ENCODE assay signal across 26 mouse cellular contexts in genomic region chr7:35589485-35589884, GRCm38 (mm10). TPM values are rescaled to one million over a fixed set of nuclear protein-coding genes. Genes with fewer than 3 reads are reported as not detected.
DNase-seq lines count a peak whose midpoint lies in the region; ATAC-seq and TF ChIP-seq lines count a peak whose summit lies in the region.
"Had no signal": no experiment of that assay in that cellular context is flagged by ENCODE, and none has a peak within 500 bp of the region (broad histone marks: within the 10 kb centered on the region; RNA-seq: fewer than 3 reads in every experiment).

No protein-coding gene starts in this region.

- TF ChIP-seq RAD21 in MEL (IDR thresholded peaks at IDR 0.05; ENCODE audit: low read depth, low read length): no peak

- peaks cover 37% of the 10 kb centered on the region for H3K4me1 ChIP-seq in forebrain, embryonic 16.5 days (replicated peaks; ENCODE audit: control insufficient read depth, insufficient read depth, low read length)
- H3K4me1 ChIP-seq in forebrain, embryonic 11.5 days (replicated peaks; ENCODE audit: control insufficient read depth, insufficient read depth, low read length): peaks cover 7% of the 10 kb centered on the region; the same call in 1 of the 2 replicates
- peaks cover 12 to 31% of the 10 kb centered on the region in 2 experiments for H3K4me1 ChIP-seq in MEL (ENCODE audit: control insufficient read depth in 1 of 2, insufficient read depth in 2 of 2, low read length in 2 of 2)
- peaks cover 33% of the 10 kb centered on the region for H3K4me1 ChIP-seq in liver, embryonic 11.5 days (replicated peaks; ENCODE audit: control insufficient read depth, insufficient read depth, low read length)
- peaks cover 29% of the 10 kb centered on the region for H3K4me1 ChIP-seq in liver, postnatal 0 days (ENCODE audit: insufficient read depth)

- H3K4me3 ChIP-seq in forebrain, embryonic 16.5 days (replicated peaks; ENCODE audit: low read length): no peak overlapping the region
- no peak overlapping the region for H3K4me3 ChIP-seq in forebrain, embryonic 11.5 days (ENCODE audit: low read depth, low read length)
- H3K4me3 ChIP-seq in MEL (ENCODE audit: control insufficient read depth in 1 of 2, insufficient read depth in 1 of 2, low read depth in 2 of 2, low read length in 2 of 2): peak overlapping the region; percentile 15 to 40; a peak in 3 of 4 replicates
- no peak overlapping the region for H3K4me3 ChIP-seq in liver, embryonic 11.5 days (ENCODE audit: low read depth, low read length)
- no peak overlapping the region for H3K4me3 ChIP-seq in liver, postnatal 0 days (ENCODE audit: low read depth, low read length)
- H3K4me3 ChIP-seq: embryonic facial prominence, embryonic 10.5 days; forebrain, embryonic 13.5 days; heart, embryonic 12.5 days had no signal

- no peak for ATAC-seq in forebrain, embryonic 16.5 days
- ATAC-seq in forebrain, embryonic 11.5 days (replicated peaks; ENCODE audit: low FRiP score): no peak
- ATAC-seq in liver, embryonic 11.5 days (replicated peaks; ENCODE audit: low FRiP score): no peak
- ATAC-seq in liver, postnatal 0 days: no peak
- ATAC-seq in cerebellum, adult (ENCODE audit: insufficient number of reproducible peaks, low FRiP score, low TSS enrichment): no peak
- ATAC-seq: forebrain, embryonic 13.5 days; hindbrain, postnatal 0 days; intestine, postnatal 0 days had no signal

- peaks cover 31% of the 10 kb centered on the region for H3K79me2 ChIP-seq in MEL (ENCODE audit: control insufficient read depth, insufficient read depth, low read length, poor library complexity)

- 79% methylated on average over 6 of the region's 7 CpGs for WGBS in forebrain, embryonic 16.5 days
- 82% methylated on average over 7 of the region's 7 CpGs for WGBS in forebrain, embryonic 11.5 days
- WGBS in liver, embryonic 11.5 days: 57% methylated on average over 7 of the region's 7 CpGs
- WGBS in liver, postnatal 0 days (ENCODE audit: insufficient replicate concordance): 56% methylated on average over 6 of the region's 7 CpGs

- H3K27ac ChIP-seq in forebrain, embryonic 16.5 days (ENCODE audit: low read length): peak overlapping the region; percentile 44; the same call in 1 of the 2 replicates
- H3K27ac ChIP-seq in forebrain, embryonic 11.5 days (ENCODE audit: low read depth, low read length): no peak overlapping the region
- peak overlapping the region; percentile 78 for H3K27ac ChIP-seq in MEL (ENCODE audit: control insufficient read depth, low read depth, low read length)
- H3K27ac ChIP-seq in liver, embryonic 11.5 days (ENCODE audit: low read depth, low read length): peak overlapping the region; percentile 16
- H3K27ac ChIP-seq in liver, postnatal 0 days (ENCODE audit: low read depth): no peak overlapping the region
- H3K27ac ChIP-seq: embryonic facial prominence, embryonic 10.5 days; forebrain, embryonic 13.5 days; hindbrain, postnatal 0 days had no signal

- no peak for TF ChIP-seq POLR2A in MEL (IDR thresholded peaks at IDR 0.05; ENCODE audit: control insufficient read depth in 1 of 2, insufficient read depth in 1 of 2, low read depth in 1 of 2, low read length in 2 of 2, poor library complexity in 1 of 2)

- peak in 2 of 3 experiments; percentile 38 to 62; a peak in 4 of 6 replicates for TF ChIP-seq CTCF in MEL (IDR thresholded peaks at IDR 0.05 in 2 of 3, conservative IDR thresholded peaks at IDR 0.05 in 1 of 3; ENCODE audit: control insufficient read depth in 1 of 3, insufficient read depth in 1 of 3, low read depth in 2 of 3, low read length in 3 of 3, poor library complexity in 1 of 3, severe bottlenecking in 1 of 3)
- TF ChIP-seq CTCF in liver, postnatal 0 days (IDR thresholded peaks at IDR 0.05; ENCODE audit: low read depth): 0 out of 2 replicates have a peak, but pooled peaks have one; percentile 6

- no peak overlapping the region for H3K9ac ChIP-seq in forebrain, embryonic 16.5 days (replicated peaks; ENCODE audit: low read depth, low read length)
- no peak overlapping the region for H3K9ac ChIP-seq in forebrain, embryonic 11.5 days (ENCODE audit: low read length)
- H3K9ac ChIP-seq in MEL (ENCODE audit: control insufficient read depth, low read depth, low read length, poor library complexity, severe bottlenecking): peak overlapping the region; percentile 53
- no peak overlapping the region for H3K9ac ChIP-seq in liver, embryonic 11.5 days (ENCODE audit: low read depth, low read length)
- no peak overlapping the region; the same call in 1 of the 2 replicates for H3K9ac ChIP-seq in liver, postnatal 0 days (replicated peaks)
- H3K9ac ChIP-seq: forebrain, embryonic 13.5 days; heart, embryonic 12.5 days had no signal

- no peak overlapping the region for H3K4me2 ChIP-seq in forebrain, embryonic 16.5 days (ENCODE audit: low read length)
- H3K4me2 ChIP-seq in forebrain, embryonic 11.5 days (ENCODE audit: low read depth, low read length, severe bottlenecking): no peak overlapping the region
- H3K4me2 ChIP-seq in liver, embryonic 11.5 days: peak overlapping the region; percentile 100
- peak overlapping the region; percentile 56 for H3K4me2 ChIP-seq in liver, postnatal 0 days (ENCODE audit: low read depth, low read length)
- H3K4me2 ChIP-seq: forebrain, embryonic 13.5 days; heart, embryonic 12.5 days; midbrain, embryonic 11.5 days had no signal

- H3K27me3 ChIP-seq in forebrain, embryonic 16.5 days (replicated peaks; ENCODE audit: control insufficient read depth, insufficient read depth, low read length): peaks cover 6% of the 10 kb centered on the region
- peaks cover 8% of the 10 kb centered on the region for H3K27me3 ChIP-seq in forebrain, embryonic 11.5 days (ENCODE audit: control insufficient read depth, insufficient read depth, low read length)
- H3K27me3 ChIP-seq in MEL (ENCODE audit: control insufficient read depth in 1 of 2, insufficient read depth in 2 of 2, low read length in 2 of 2): no peaks in the 10 kb centered on the region
- H3K27me3 ChIP-seq in liver, embryonic 11.5 days (replicated peaks; ENCODE audit: control insufficient read depth, insufficient read depth, low read length): peaks cover 7% of the 10 kb centered on the region
- H3K27me3 ChIP-seq in liver, postnatal 0 days (ENCODE audit: insufficient read depth, low read length): peaks cover 9% of the 10 kb centered on the region

- no peaks in the 10 kb centered on the region for H3K9me3 ChIP-seq in forebrain, embryonic 16.5 days (ENCODE audit: control insufficient read depth, low read length)
- H3K9me3 ChIP-seq in forebrain, embryonic 11.5 days (ENCODE audit: control insufficient read depth, low read length): no peaks in the 10 kb centered on the region
- no peaks in the 10 kb centered on the region for H3K9me3 ChIP-seq in MEL (replicated peaks; ENCODE audit: insufficient read depth, low read length)
- H3K9me3 ChIP-seq in liver, embryonic 11.5 days (ENCODE audit: control insufficient read depth, low read length): no peaks in the 10 kb centered on the region
- no peaks in the 10 kb centered on the region for H3K9me3 ChIP-seq in liver, postnatal 0 days (ENCODE audit: low read length)
- H3K9me3 ChIP-seq: embryonic facial prominence, embryonic 10.5 days; forebrain, embryonic 13.5 days; heart, embryonic 12.5 days had no signal

- DNase-seq in forebrain, embryonic 11.5 days (ENCODE audit: low spot score): no peak
- DNase-seq in MEL (ENCODE audit: low read depth, low spot score): peak; percentile 76
- DNase-seq in liver, embryonic 11.5 days (ENCODE audit: low spot score): no peak
- no peak for DNase-seq in liver, postnatal 0 days
- no peak for DNase-seq in adrenal gland, postnatal 36 days
- DNase-seq: adrenal gland, postnatal 25 days; cerebellum, adult 11 months; cerebellum, postnatal 10 days; gastrocnemius, postnatal 14 days; heart, adult 11 months; heart, postnatal 10 days; kidney, postnatal 25 days; layer of hippocampus, adult 9-11 months; lung, adult 2 months; lung, postnatal 14 days had no signal

- TF ChIP-seq EP300 in MEL (IDR thresholded peaks at IDR 0.05; ENCODE audit: low read depth in 1 of 2, low read length in 2 of 2): no peak
- TF ChIP-seq EP300 in liver, postnatal 0 days (IDR thresholded peaks at IDR 0.05; ENCODE audit: low read depth): no peak

- H3K36me3 ChIP-seq in forebrain, embryonic 16.5 days (ENCODE audit: control insufficient read depth, insufficient read depth): peaks cover 12% of the 10 kb centered on the region
- no peaks in the 10 kb centered on the region for H3K36me3 ChIP-seq in forebrain, embryonic 11.5 days (ENCODE audit: control insufficient read depth, insufficient read depth, low read length)
- peaks cover 2 to 23% of the 10 kb centered on the region in 2 experiments; a peak in 2 of 4 replicates for H3K36me3 ChIP-seq in MEL (ENCODE audit: control insufficient read depth in 1 of 2, insufficient read depth in 2 of 2, low read length in 2 of 2)
- H3K36me3 ChIP-seq in liver, embryonic 11.5 days (ENCODE audit: control insufficient read depth, insufficient read depth, low read length): peaks cover 23% of the 10 kb centered on the region
- peaks cover 19% of the 10 kb centered on the region for H3K36me3 ChIP-seq in liver, postnatal 0 days (replicated peaks; ENCODE audit: insufficient read depth, low read length)

RNA-seq across cellular contexts. Expression of gene Ankrd27, which starts 3.4 kb away (rescaled TPM):
- polyA plus RNA-seq in forebrain, embryonic 16.5 days (2015; fragmentation: Nextera tagmentation; extraction: Ambion mirVana): 35.7 and 38.9 TPM in 2 replicates
- polyA plus RNA-seq in forebrain, embryonic 11.5 days (2014; fragmentation: Nextera tagmentation; extraction: Ambion mirVana): 30.5 and 35.9 TPM in 2 replicates
- 74.2 and 74.9 TPM in 2 replicates for total RNA-seq in MEL (2012; rRNA removed)
- polyA plus RNA-seq in MEL (2012; ENCODE audit: insufficient read depth in 1 of 2, insufficient read length in 2 of 2, low read depth in 1 of 2, low replicate concordance in 2 of 2, missing spikeins in 1 of 2): 100 to 1,000 TPM in 1 of 2 experiments, 10 to 100 TPM in 1; 49.0 to 103 TPM
- 63.1 and 71.3 TPM in 2 replicates for polyA plus RNA-seq in liver, embryonic 11.5 days (2014; fragmentation: Nextera tagmentation; extraction: Ambion mirVana)
- polyA plus RNA-seq in liver, postnatal 0 days (2015; fragmentation: Nextera tagmentation; extraction: Ambion mirVana): 11.8 and 14.2 TPM in 2 replicates
- 10 to 100 TPM; 23.6 to 32.6 TPM for total RNA-seq in adrenal gland, postnatal 36 days (2021)

RNA-seq across cellular contexts. Expression of gene Rgs9bp, which starts 4.1 kb away (rescaled TPM):
- 0.11 and 0.22 TPM in 2 replicates for polyA plus RNA-seq in forebrain, embryonic 16.5 days (2015; fragmentation: Nextera tagmentation; extraction: Ambion mirVana)
- polyA plus RNA-seq in forebrain, embryonic 11.5 days (2014; fragmentation: Nextera tagmentation; extraction: Ambion mirVana): 0.21 and 0.32 TPM in 2 replicates
- 0.10 and 0.12 TPM in 2 replicates for total RNA-seq in MEL (2012; rRNA removed)
- polyA plus RNA-seq in MEL (2012; ENCODE audit: insufficient read depth in 1 of 2, insufficient read length in 2 of 2, low read depth in 1 of 2, low replicate concordance in 2 of 2, missing spikeins in 1 of 2): under 1 TPM in 1 of 2 experiments, not detected in 1; 0.43 TPM
- 0.22 and 0.40 TPM in 2 replicates for polyA plus RNA-seq in liver, embryonic 11.5 days (2014; fragmentation: Nextera tagmentation; extraction: Ambion mirVana)
- polyA plus RNA-seq in liver, postnatal 0 days (2015; fragmentation: Nextera tagmentation; extraction: Ambion mirVana): 0.02 TPM in 1 of 2 replicates, not detected in the other
- under 1 TPM; 0.20 to 0.53 TPM for total RNA-seq in adrenal gland, postnatal 36 days (2021)
- total RNA-seq: neutrophil, adult 5-6 weeks had no signal

RNA-seq across cellular contexts. Expression of gene Nudt19, which starts 33.4 kb away (rescaled TPM):
- 111 and 123 TPM in 2 replicates for polyA plus RNA-seq in forebrain, embryonic 16.5 days (2015; fragmentation: Nextera tagmentation; extraction: Ambion mirVana)
- polyA plus RNA-seq in forebrain, embryonic 11.5 days (2014; fragmentation: Nextera tagmentation; extraction: Ambion mirVana): 43.3 and 45.7 TPM in 2 replicates
- total RNA-seq in MEL (2012; rRNA removed): 83.2 and 89.1 TPM in 2 replicates
- polyA plus RNA-seq in MEL (2012; ENCODE audit: insufficient read depth in 1 of 2, insufficient read length in 2 of 2, low read depth in 1 of 2, low replicate concordance in 2 of 2, missing spikeins in 1 of 2): 100 to 1,000 TPM in 1 of 2 experiments, 10 to 100 TPM in 1; 67.6 to 631 TPM
- 125 and 144 TPM in 2 replicates for polyA plus RNA-seq in liver, embryonic 11.5 days (2014; fragmentation: Nextera tagmentation; extraction: Ambion mirVana)
- 79.4 and 79.9 TPM in 2 replicates for polyA plus RNA-seq in liver, postnatal 0 days (2015; fragmentation: Nextera tagmentation; extraction: Ambion mirVana)
- total RNA-seq in adrenal gland, postnatal 36 days (2021): 10 to 100 TPM; 51.4 to 57.6 TPM

RNA-seq across cellular contexts. Expression of gene Tdrd12, which starts 51.9 kb away (rescaled TPM):
- polyA plus RNA-seq in forebrain, embryonic 16.5 days (2015; fragmentation: Nextera tagmentation; extraction: Ambion mirVana): 0.60 and 0.84 TPM in 2 replicates
- polyA plus RNA-seq in forebrain, embryonic 11.5 days (2014; fragmentation: Nextera tagmentation; extraction: Ambion mirVana): not detected in 2 replicates
- 0.26 and 0.50 TPM in 2 replicates for total RNA-seq in MEL (2012; rRNA removed)
- polyA plus RNA-seq in MEL (2012; ENCODE audit: insufficient read depth in 1 of 2, insufficient read length in 2 of 2, low read depth in 1 of 2, low replicate concordance in 2 of 2, missing spikeins in 1 of 2): under 1 TPM in 1 of 2 experiments, not detected in 1; 0.25 TPM
- 0.22 and 0.29 TPM in 2 replicates for polyA plus RNA-seq in liver, embryonic 11.5 days (2014; fragmentation: Nextera tagmentation; extraction: Ambion mirVana)
- 0.13 and 0.26 TPM in 2 replicates for polyA plus RNA-seq in liver, postnatal 0 days (2015; fragmentation: Nextera tagmentation; extraction: Ambion mirVana)
- under 1 TPM in 1 of 2 experiments, not detected in 1; 0.16 TPM for total RNA-seq in adrenal gland, postnatal 36 days (2021)
- total RNA-seq: gastrocnemius, postnatal 14 days; neutrophil, adult 5-6 weeks had no signal
- polyA plus RNA-seq: small intestine, adult 2 months; thymus, postnatal 0 days had no signal

RNA-seq across cellular contexts. Expression of gene Pdcd5, which starts 57.8 kb away (rescaled TPM):
- 200 and 235 TPM in 2 replicates for polyA plus RNA-seq in forebrain, embryonic 16.5 days (2015; fragmentation: Nextera tagmentation; extraction: Ambion mirVana)
- 305 TPM in 2 replicates for polyA plus RNA-seq in forebrain, embryonic 11.5 days (2014; fragmentation: Nextera tagmentation; extraction: Ambion mirVana)
- total RNA-seq in MEL (2012; rRNA removed): 221 and 232 TPM in 2 replicates
- polyA plus RNA-seq in MEL (2012; ENCODE audit: insufficient read depth in 1 of 2, insufficient read length in 2 of 2, low read depth in 1 of 2, low replicate concordance in 2 of 2, missing spikeins in 1 of 2): 1,000 to 10,000 TPM in 1 of 2 experiments, 100 to 1,000 TPM in 1; 118 to 1,267 TPM
- polyA plus RNA-seq in liver, embryonic 11.5 days (2014; fragmentation: Nextera tagmentation; extraction: Ambion mirVana): 284 and 301 TPM in 2 replicates
- 162 and 163 TPM in 2 replicates for polyA plus RNA-seq in liver, postnatal 0 days (2015; fragmentation: Nextera tagmentation; extraction: Ambion mirVana)
- total RNA-seq in adrenal gland, postnatal 36 days (2021): 10 to 100 TPM; 70.3 to 90.1 TPM

Comparison
In these comparisons a context has a peak if more than half of its experiments do, and no peak if none do; other contexts are left out.
1. H3K27ac ChIP-seq: peak in forebrain, embryonic 16.5 days (single experiment), MEL (single experiment) and liver, embryonic 11.5 days (single experiment); none in forebrain, embryonic 11.5 days (single experiment) and liver, postnatal 0 days (single experiment).
2. H3K4me2 ChIP-seq: peak in liver, embryonic 11.5 days (single experiment) and liver, postnatal 0 days (single experiment); none in forebrain, embryonic 16.5 days (single experiment) and forebrain, embryonic 11.5 days (single experiment).
3. H3K4me3 ChIP-seq: peak in MEL (2 of 2); none in forebrain, embryonic 16.5 days (single experiment), forebrain, embryonic 11.5 days (single experiment), liver, embryonic 11.5 days (single experiment) and liver, postnatal 0 days (single experiment).